Mouse (Mus musculus) heart, embryonic 10.5 days (tissue): ENCODE measurements around the gene Ccdc152. TPM values are rescaled to one million over a fixed set of nuclear protein-coding genes. Genes with fewer than 3 reads are reported as not detected.

Experiments
- DNase-seq: peaks from one replicate; pipeline ENCODE4 v3.0.0-alpha.2; 2017; ENCODE audit warnings: low spot score
- H3K27ac ChIP-seq: fragments of 300-500 bp; sonication (generic); 2 replicates; pipeline ENCODE4 v1.5.1; 2016; ENCODE audit warnings: mild to moderate bottlenecking
- H3K27me3 ChIP-seq: fragments of 300-500 bp; sonication (generic); 2 replicates; pipeline ENCODE4 v1.6.1; 2016; ENCODE audit warnings: mild to moderate bottlenecking; ENCODE audit not compliant: poor library complexity, insufficient read depth, severe bottlenecking
- H3K36me3 ChIP-seq: fragments of 300-500 bp; sonication (generic); 2 replicates; pipeline ENCODE4 v1.6.1; 2016; ENCODE audit warnings: mild to moderate bottlenecking, moderate library complexity
- H3K4me1 ChIP-seq: fragments of 300-500 bp; sonication (generic); 2 replicates; pipeline ENCODE4 v1.6.1; 2016; ENCODE audit warnings: mild to moderate bottlenecking
- H3K4me3 ChIP-seq: fragments of 300-500 bp; sonication (generic); 2 replicates; pipeline ENCODE4 v1.5.1; 2016; ENCODE audit warnings: mild to moderate bottlenecking, moderate library complexity
- H3K9me3 ChIP-seq: fragments of 300-500 bp; sonication (generic); 2 replicates; pipeline ENCODE4 v1.6.1; 2016; ENCODE audit warnings: mild to moderate bottlenecking, moderate library complexity
- WGBS: fragments of 180-500 bp; shearing (Covaris S2); methylation state at CpG from one replicate; pipeline ENCODE4 v1.1.7; 2016; 5-methylcytosine and 5-hydroxymethylcytosine counted together
- polyA plus RNA-seq: library from polyadenylated mRNA; unstranded; fragments of >200 nt; fragmentation: Nextera tagmentation; extraction: Ambion mirVana; gene quantifications from 2 replicates; pipeline ENCODE4 v1.2.1, GENCODE M21; 2016

Ccdc152 gene
- not detected in 2 replicates for polyA plus RNA-seq

DNA sequence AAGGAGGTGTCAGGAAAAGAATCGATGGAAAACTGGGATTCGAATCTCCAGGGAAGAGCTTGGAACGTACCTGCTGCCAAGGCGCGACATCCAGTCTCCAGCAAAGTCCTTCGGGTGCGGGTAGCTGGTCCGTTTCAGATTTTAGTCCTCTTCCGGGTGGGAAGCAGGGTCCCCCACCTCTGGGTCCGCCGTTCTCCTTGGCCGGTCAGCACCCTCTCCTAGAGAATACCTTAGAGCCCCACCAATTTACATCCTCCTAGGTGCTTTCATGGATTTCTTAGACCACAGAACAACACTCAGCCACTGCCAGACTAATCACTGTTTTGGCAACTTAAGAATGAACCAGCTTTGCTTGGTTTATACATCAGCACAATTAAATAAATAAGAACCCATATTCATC, at the start of gene Ccdc152:
Gene Ccdc152 (minus strand): TSS at position 101 of the 400 bp plus-strand sequence.
- H3K9me3 ChIP-seq: no peaks in the 10 kb centered on the region
- no peak within 1 kb of the TSS for H3K27ac ChIP-seq
- H3K4me3 ChIP-seq: no peak within 1 kb of the TSS
- no peaks in the 10 kb centered on the region for H3K36me3 ChIP-seq
- DNase-seq: no peak
- no peaks in the 10 kb centered on the region for H3K27me3 ChIP-seq
- H3K4me1 ChIP-seq: no peaks in the 10 kb centered on the region
- WGBS: 77% methylated on average over 12 of the region's 12 CpGs

DNA sequence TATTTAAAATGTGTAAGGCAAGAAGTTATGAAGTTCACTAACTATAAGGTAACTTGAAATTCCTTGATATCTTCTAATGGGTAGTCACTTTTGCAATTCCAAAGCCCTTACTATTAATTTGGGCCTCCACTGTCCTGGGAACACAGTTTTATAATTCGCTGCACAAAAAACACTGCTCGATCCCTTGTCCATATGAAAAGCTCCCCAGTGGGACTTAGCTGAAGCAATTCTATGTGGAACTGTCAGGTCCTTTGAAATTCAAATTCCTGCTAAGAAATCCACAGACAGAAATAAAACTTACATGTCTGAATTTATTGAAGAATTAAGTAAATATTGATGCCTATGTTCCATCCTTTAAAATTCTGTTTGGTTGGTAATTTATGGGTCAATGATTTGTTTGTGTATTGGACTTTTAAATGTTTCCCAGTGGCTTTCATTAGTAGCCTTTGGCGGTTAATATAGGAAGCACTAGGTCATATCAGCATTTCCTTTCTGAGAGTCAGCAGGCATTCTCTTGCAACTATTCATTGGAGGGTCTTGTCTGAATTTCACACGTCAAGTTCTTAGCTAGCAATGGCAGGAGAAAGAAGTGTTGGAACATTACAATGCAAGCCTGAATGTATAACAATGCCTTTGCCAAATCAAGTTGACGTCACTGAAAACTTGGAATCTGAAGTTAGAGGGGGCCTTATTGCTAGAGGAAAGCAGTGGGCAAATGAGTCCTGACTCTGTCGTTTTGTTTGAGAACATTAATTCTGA, 46.2 kb upstream of the Ccdc152 start:
- H3K27ac ChIP-seq: no peak overlapping the region
- H3K4me3 ChIP-seq: no peak overlapping the region
- H3K27me3 ChIP-seq: no peaks in the 10 kb centered on the region
- no peaks in the 10 kb centered on the region for H3K36me3 ChIP-seq
- 66% methylated on average over 6 of the region's 6 CpGs for WGBS
- DNase-seq: no peak
- no peaks in the 10 kb centered on the region for H3K9me3 ChIP-seq
- no peaks in the 10 kb centered on the region for H3K4me1 ChIP-seq

- Histone ChIP-seq H3K4me1 (no peaks in the 10 kb centered on the region), H3K9me3 (no peaks in the 10 kb centered on the region), H3K36me3 (no peaks in the 10 kb centered on the region), H3K4me3 (no peak overlapping the region), H3K27me3 (no peaks in the 10 kb centered on the region), H3K27ac (no peak overlapping the region)
- WGBS: 81% methylated on average over 3 of the region's 3 CpGs
- DNase-seq: no peak
Observed at GRCm38 (mm10) chr15:3346682-3347081, 43.4 kb upstream of the Ccdc152 start.

DNA sequence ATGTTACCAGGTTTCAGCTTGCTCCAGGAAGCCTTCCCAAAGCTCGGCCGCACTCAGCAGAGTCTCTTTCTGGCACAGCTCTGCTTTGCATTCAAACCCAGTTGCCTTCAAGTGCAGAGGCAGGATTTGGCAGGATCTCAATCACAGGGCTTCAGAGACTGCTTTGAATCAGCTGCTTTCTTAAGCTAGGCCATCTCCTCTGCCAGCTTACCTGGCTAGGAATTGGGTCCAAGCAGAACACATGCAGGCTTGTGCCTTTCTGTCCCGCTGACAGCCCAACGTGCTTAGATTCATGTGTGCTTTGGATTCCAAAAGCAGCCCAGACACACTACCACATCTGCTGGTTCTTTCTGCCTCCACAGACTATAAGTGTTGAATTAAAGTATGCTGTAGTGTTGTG, 41.2 kb upstream of the Ccdc152 start:
- Histone ChIP-seq H3K4me3 (no peak overlapping the region), H3K27me3 (no peaks in the 10 kb centered on the region), H3K27ac (no peak overlapping the region), H3K4me1 (no peaks in the 10 kb centered on the region), H3K9me3 (no peaks in the 10 kb centered on the region), H3K36me3 (peaks cover 13% of the 10 kb centered on the region; the same call in 1 of the 2 replicates)
- no peak for DNase-seq
- WGBS: 87% methylated on average over 4 of the region's 4 CpGs

- Histone ChIP-seq H3K36me3 (peaks cover 32% of the 10 kb centered on the region), H3K27me3 (no peaks in the 10 kb centered on the region), H3K27ac (no peak overlapping the region), H3K9me3 (no peaks in the 10 kb centered on the region), H3K4me1 (no peaks in the 10 kb centered on the region), H3K4me3 (no peak overlapping the region)
- 86% methylated on average over 4 of the region's 4 CpGs for WGBS
- no peak for DNase-seq
Observed at GRCm38 (mm10) chr15:3341806-3342582, 38.7 kb upstream of the Ccdc152 start.

DNA sequence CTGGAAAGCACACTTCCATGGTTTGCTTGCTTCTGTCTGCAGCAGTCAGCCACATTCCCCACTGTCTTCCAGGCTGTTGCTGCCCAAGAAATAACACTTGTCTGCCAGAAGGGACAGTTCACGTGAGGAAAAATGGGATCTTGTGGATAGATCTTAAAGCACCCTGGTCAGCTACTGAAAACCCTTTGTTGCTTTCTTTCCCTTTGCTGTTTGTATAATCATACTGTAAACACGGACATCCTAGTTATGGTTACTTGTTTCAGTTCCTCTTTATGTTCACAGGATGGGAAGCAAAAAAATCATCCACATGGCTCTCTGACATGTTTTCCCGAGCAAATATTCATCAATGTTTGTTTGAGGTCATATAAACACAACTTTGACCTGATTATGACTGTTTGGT, 36.5 kb upstream of the Ccdc152 start:
- Histone ChIP-seq H3K4me3 (no peak overlapping the region), H3K27ac (no peak overlapping the region), H3K27me3 (no peaks in the 10 kb centered on the region), H3K36me3 (peaks cover 39% of the 10 kb centered on the region), H3K9me3 (no peaks in the 10 kb centered on the region), H3K4me1 (no peaks in the 10 kb centered on the region)
- WGBS: 83% methylated on average over 3 of the region's 3 CpGs
- DNase-seq: no peak

DNA sequence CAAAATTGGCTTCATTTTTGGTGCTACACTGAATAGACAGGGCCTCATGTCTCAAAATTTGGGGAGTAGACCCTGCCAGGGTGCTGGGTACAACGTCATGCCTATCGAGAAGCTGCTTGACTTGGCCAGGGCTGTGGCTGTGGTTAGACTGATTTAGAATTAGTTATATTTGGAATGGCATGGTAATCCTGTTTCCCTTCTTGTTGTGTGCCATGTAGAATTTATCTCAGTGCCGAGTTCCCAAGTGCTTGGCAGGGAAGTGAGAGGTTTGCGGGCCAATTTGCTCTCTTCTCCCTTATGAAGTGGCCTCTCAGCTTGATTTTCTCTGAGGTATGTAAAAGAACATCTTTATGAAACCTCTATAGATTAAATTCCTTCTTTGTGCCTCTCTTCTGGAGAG, 29.2 kb upstream of the Ccdc152 start:
- H3K27ac ChIP-seq: no peak overlapping the region
- H3K9me3 ChIP-seq: no peaks in the 10 kb centered on the region
- DNase-seq: no peak
- H3K27me3 ChIP-seq: no peaks in the 10 kb centered on the region
- peaks cover 21% of the 10 kb centered on the region for H3K36me3 ChIP-seq
- H3K4me1 ChIP-seq: no peaks in the 10 kb centered on the region
- WGBS: 87% methylated on average over 4 of the region's 4 CpGs
- H3K4me3 ChIP-seq: no peak overlapping the region

DNA sequence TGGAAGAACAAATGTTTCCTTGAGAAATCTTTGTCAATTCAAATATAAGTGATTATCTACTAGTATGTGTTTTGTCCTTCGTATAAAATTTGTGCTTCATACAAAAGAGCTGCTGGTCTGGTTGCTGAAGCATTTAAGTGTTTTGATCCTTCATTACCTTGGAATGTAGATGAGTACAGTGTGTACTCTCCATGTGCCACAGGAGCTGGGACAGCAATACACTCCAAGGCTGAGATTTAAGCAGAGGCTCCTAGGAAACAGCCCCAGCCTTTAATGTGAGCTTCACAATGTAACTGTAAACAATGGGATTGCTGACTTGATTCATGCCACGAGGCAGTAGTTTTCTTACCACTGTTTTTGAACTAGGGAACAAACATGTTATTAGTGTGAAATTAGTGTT, 28.5 kb upstream of the Ccdc152 start:
- H3K27me3 ChIP-seq: no peaks in the 10 kb centered on the region
- no peaks in the 10 kb centered on the region for H3K4me1 ChIP-seq
- H3K36me3 ChIP-seq: peaks cover 15% of the 10 kb centered on the region; the same call in 1 of the 2 replicates
- 81% methylated on average over 2 of the region's 2 CpGs for WGBS
- no peak overlapping the region for H3K27ac ChIP-seq
- no peaks in the 10 kb centered on the region for H3K9me3 ChIP-seq
- DNase-seq: no peak
- H3K4me3 ChIP-seq: no peak overlapping the region

DNA sequence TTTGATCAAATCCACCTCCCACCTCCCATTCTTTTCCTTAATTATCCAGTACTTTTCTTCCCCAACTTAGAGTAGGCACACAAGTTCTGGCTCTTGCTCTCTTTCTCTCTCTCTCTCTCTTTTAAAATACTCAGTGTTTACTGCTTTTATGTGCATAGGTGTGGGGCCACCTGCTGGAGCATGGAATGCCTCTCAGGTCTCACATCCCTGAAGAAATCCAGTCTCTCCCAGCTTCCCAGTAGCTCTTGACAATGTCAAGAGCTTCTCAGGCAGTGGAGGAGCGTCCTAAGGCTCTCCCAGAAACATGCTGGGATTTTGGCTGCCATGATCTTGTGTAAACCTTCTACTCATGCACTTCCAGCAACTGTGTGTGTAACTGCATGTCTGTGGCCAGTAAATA, 27.0 kb upstream of the Ccdc152 start:
- no peaks in the 10 kb centered on the region for H3K4me1 ChIP-seq
- H3K4me3 ChIP-seq: no peak overlapping the region
- WGBS: 66% methylated on average over 1 of the region's 1 CpGs
- no peaks in the 10 kb centered on the region for H3K27me3 ChIP-seq
- DNase-seq: no peak
- H3K27ac ChIP-seq: no peak overlapping the region
- peaks cover 9% of the 10 kb centered on the region; the same call in 1 of the 2 replicates for H3K36me3 ChIP-seq
- no peaks in the 10 kb centered on the region for H3K9me3 ChIP-seq

DNA sequence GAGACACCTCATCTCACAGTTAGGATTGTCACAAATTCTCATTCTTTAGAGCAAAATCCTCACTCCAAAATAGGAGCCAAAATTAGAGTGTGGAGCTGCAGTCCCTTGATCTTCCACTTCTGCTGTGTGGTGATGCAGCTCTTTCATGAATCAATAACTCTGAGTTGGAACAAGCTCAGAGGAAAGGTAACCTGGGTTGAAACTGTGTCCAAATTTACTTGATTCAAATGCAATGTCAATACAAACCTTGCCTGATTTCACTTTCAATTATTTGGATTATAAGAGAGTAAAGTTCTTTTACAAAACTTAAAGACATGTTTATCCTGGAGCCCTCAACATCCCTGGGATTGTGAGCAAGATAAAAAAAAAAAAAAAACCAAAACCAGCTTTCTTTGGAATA, 19.7 kb upstream of the Ccdc152 start:
- no peak for DNase-seq
- peaks cover 15% of the 10 kb centered on the region for H3K36me3 ChIP-seq
- no peaks in the 10 kb centered on the region for H3K4me1 ChIP-seq
- H3K27me3 ChIP-seq: no peaks in the 10 kb centered on the region
- no peak overlapping the region for H3K4me3 ChIP-seq
- H3K9me3 ChIP-seq: no peaks in the 10 kb centered on the region
- H3K27ac ChIP-seq: no peak overlapping the region

DNA sequence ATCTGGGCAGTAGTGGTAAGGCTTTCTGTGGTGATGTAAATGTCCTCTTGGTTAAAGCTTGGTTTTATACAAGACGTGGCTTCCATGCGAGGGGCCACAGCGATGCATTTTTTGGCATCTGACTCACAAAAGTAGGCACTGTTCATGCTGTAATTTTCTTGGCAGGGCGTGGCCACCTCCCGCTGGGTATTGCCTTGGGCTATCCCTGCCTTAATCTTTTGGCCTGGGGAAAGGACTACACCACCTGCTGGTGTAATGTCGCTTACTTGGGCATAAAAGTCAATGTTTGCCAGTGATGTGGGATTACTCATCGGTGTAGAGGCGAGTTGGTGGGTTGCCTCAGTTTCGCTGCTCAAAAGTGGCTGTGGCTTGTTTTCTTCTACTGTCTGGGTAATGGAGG, 16.6 kb upstream of the Ccdc152 start:
- Histone ChIP-seq H3K4me3 (no peak overlapping the region), H3K4me1 (no peaks in the 10 kb centered on the region), H3K27me3 (no peaks in the 10 kb centered on the region), H3K9me3 (no peaks in the 10 kb centered on the region), H3K27ac (no peak overlapping the region), H3K36me3 (peaks cover 11% of the 10 kb centered on the region)
- WGBS: 82% methylated on average over 9 of the region's 9 CpGs
- no peak for DNase-seq

- Histone ChIP-seq H3K36me3 (peaks cover 11% of the 10 kb centered on the region), H3K27me3 (no peaks in the 10 kb centered on the region), H3K4me3 (no peak overlapping the region), H3K27ac (no peak overlapping the region), H3K9me3 (no peaks in the 10 kb centered on the region), H3K4me1 (no peaks in the 10 kb centered on the region)
- 80% methylated on average over 2 of the region's 2 CpGs for WGBS
- DNase-seq: no peak
Observed at GRCm38 (mm10) chr15:3316617-3317016, 13.3 kb upstream of the Ccdc152 start.

DNA sequence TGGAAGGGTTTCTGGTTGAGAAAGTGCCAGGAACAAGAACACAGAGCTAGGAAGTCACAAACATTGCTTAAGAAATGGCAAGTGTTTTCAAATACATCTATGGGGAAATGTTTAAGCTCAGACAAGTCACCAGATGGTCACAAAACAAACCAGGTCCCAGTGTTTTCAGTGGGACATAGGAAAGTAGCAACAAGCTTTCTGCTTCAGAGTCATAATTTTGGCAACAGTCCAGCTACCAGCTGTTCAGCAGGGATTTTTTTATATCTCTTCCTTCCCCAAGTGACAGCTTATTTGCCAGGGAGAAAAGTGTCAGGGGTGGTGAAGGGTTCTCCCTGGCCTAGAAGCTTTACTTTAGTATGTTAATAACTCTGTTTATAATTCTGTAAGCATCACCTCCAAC, 9.6 kb upstream of the Ccdc152 start:
- H3K27ac ChIP-seq: no peak overlapping the region
- no peaks in the 10 kb centered on the region for H3K9me3 ChIP-seq
- no peaks in the 10 kb centered on the region for H3K36me3 ChIP-seq
- H3K27me3 ChIP-seq: no peaks in the 10 kb centered on the region
- DNase-seq: no peak
- H3K4me3 ChIP-seq: no peak overlapping the region
- no peaks in the 10 kb centered on the region for H3K4me1 ChIP-seq
